Mouse (Mus musculus) embryonic facial prominence, embryonic 12.5 days (tissue): ENCODE measurements around the gene Gen1. TPM values are rescaled to one million over a fixed set of nuclear protein-coding genes. Genes with fewer than 3 reads are reported as not detected.

ENCODE experiments used
- ATAC-seq: fragments of 200-750 bp; cut with Nextera tagmentation; 2 replicates; pipeline ENCODE4 v1.8.0; 2017; ENCODE audit not compliant: insufficient number of reproducible peaks, insufficient read depth, low FRiP score, low TSS enrichment
- H3K27ac ChIP-seq: fragments of 300-500 bp; sonication (generic); 2 replicates; pipeline ENCODE4 v1.5.1; 2016; ENCODE audit warnings: mild to moderate bottlenecking
- H3K27me3 ChIP-seq: fragments of 300-500 bp; sonication (generic); 2 replicates; pipeline ENCODE4 v1.6.1; 2016; ENCODE audit warnings: mild to moderate bottlenecking, moderate library complexity
- H3K36me3 ChIP-seq: fragments of 300-500 bp; sonication (generic); 2 replicates; pipeline ENCODE4 v1.6.1; 2016; ENCODE audit warnings: mild to moderate bottlenecking
- H3K4me1 ChIP-seq: fragments of 300-500 bp; sonication (generic); 2 replicates; pipeline ENCODE4 v1.6.1; 2016
- H3K4me2 ChIP-seq: fragments of 300-500 bp; sonication (generic); replicated peaks from 2 replicates; pipeline ENCODE4 v1.6.1; 2016; ENCODE audit warnings: mild to moderate bottlenecking, moderate library complexity
- H3K4me3 ChIP-seq: fragments of 300-500 bp; sonication (generic); 2 replicates; pipeline ENCODE4 v1.5.1; 2016; ENCODE audit warnings: mild to moderate bottlenecking
- H3K9ac ChIP-seq: fragments of 300-500 bp; sonication (generic); 2 replicates; pipeline ENCODE4 v1.6.1; 2016; ENCODE audit warnings: mild to moderate bottlenecking, moderate library complexity
- H3K9me3 ChIP-seq: fragments of 300-500 bp; sonication (generic); 2 replicates; pipeline ENCODE4 v1.6.1; 2016; ENCODE audit warnings: mild to moderate bottlenecking, moderate library complexity
- WGBS: fragments of 180-500 bp; shearing (Covaris S2); methylation state at CpG from one replicate; pipeline ENCODE4 v1.1.7; 2016; 5-methylcytosine and 5-hydroxymethylcytosine counted together
- microRNA-seq: library from miRNA; unstranded; fragments of <30 nt; microRNA quantifications from one replicate; pipeline ENCODE4, GENCODE M21; 2017
- polyA plus RNA-seq: library from polyadenylated mRNA; unstranded; fragments of >200 nt; fragmentation: Nextera tagmentation; extraction: Ambion mirVana; gene quantifications from 2 replicates; pipeline ENCODE4 v1.2.1, GENCODE M21; 2016

Gene Gen1
- polyA plus RNA-seq, 1 experiment from 2014 or later: 13.2 TPM

GRCm38 (mm10) chr12:11203694-11204665, 61.6 kb downstream of the Gen1 start:
- H3K4me1 ChIP-seq: no peaks in the 10 kb centered on the region
- H3K27ac ChIP-seq: no peak overlapping the region
- no peak overlapping the region for H3K4me3 ChIP-seq
- 70% methylated on average over 18 of the region's 18 CpGs for WGBS
- no peaks in the 10 kb centered on the region for H3K9me3 ChIP-seq
- H3K4me2 ChIP-seq: no peak overlapping the region
- H3K36me3 ChIP-seq: no peaks in the 10 kb centered on the region
- ATAC-seq: no peak
- no peaks in the 10 kb centered on the region for H3K27me3 ChIP-seq
- no peak overlapping the region for H3K9ac ChIP-seq

- Histone ChIP-seq H3K4me2 (no peak overlapping the region), H3K9me3 (no peaks in the 10 kb centered on the region), H3K27me3 (no peaks in the 10 kb centered on the region), H3K36me3 (no peaks in the 10 kb centered on the region), H3K27ac (no peak overlapping the region), H3K9ac (no peak overlapping the region), H3K4me3 (no peak overlapping the region), H3K4me1 (no peaks in the 10 kb centered on the region)
- 89% methylated on average over 8 of the region's 8 CpGs for WGBS
- no peak for ATAC-seq
Observed at GRCm38 (mm10) chr12:11202476-11202875, 63.1 kb downstream of the Gen1 start.

- no peak overlapping the region for H3K4me3 ChIP-seq
- WGBS: 93% methylated on average over 12 of the region's 12 CpGs
- no peak for ATAC-seq
Observed at GRCm38 (mm10) chr12:11200711-11201110, 64.9 kb downstream of the Gen1 start.

GRCm38 (mm10) chr12:11198551-11198950, 67.0 kb downstream of the Gen1 start:
- ATAC-seq: no peak
- Histone ChIP-seq H3K9me3 (no peaks in the 10 kb centered on the region), H3K27me3 (no peaks in the 10 kb centered on the region), H3K4me2 (no peak overlapping the region), H3K4me1 (no peaks in the 10 kb centered on the region), H3K36me3 (no peaks in the 10 kb centered on the region), H3K9ac (no peak overlapping the region), H3K27ac (no peak overlapping the region), H3K4me3 (no peak overlapping the region)
- WGBS: 28% methylated on average over 2 of the region's 2 CpGs

More at GRCm38 (mm10) chr12:11200711-11201110, 64.9 kb downstream of the Gen1 start:
- Histone ChIP-seq H3K4me2 (no peak overlapping the region), H3K27ac (no peak overlapping the region), H3K9me3 (no peaks in the 10 kb centered on the region), H3K9ac (no peak overlapping the region), H3K27me3 (no peaks in the 10 kb centered on the region), H3K36me3 (no peaks in the 10 kb centered on the region), H3K4me1 (no peaks in the 10 kb centered on the region)

- 46% methylated on average over 4 of the region's 4 CpGs for WGBS
- no peak overlapping the region for H3K4me2 ChIP-seq
- H3K36me3 ChIP-seq: no peaks in the 10 kb centered on the region
- no peak for ATAC-seq
- H3K4me3 ChIP-seq: no peak overlapping the region
- no peaks in the 10 kb centered on the region for H3K9me3 ChIP-seq
- no peaks in the 10 kb centered on the region for H3K4me1 ChIP-seq
- no peaks in the 10 kb centered on the region for H3K27me3 ChIP-seq
- H3K27ac ChIP-seq: no peak overlapping the region
- H3K9ac ChIP-seq: no peak overlapping the region
Observed at GRCm38 (mm10) chr12:11198026-11198425, 67.6 kb downstream of the Gen1 start.

GRCm38 (mm10) chr12:11196830-11197229, 68.8 kb downstream of the Gen1 start:
- no peak overlapping the region for H3K27ac ChIP-seq
- H3K4me1 ChIP-seq: no peaks in the 10 kb centered on the region
- H3K4me2 ChIP-seq: no peak overlapping the region
- ATAC-seq: no peak
- H3K4me3 ChIP-seq: no peak overlapping the region
- WGBS: 46% methylated on average over 5 of the region's 5 CpGs
- H3K9ac ChIP-seq: no peak overlapping the region
- H3K9me3 ChIP-seq: no peaks in the 10 kb centered on the region
- no peaks in the 10 kb centered on the region for H3K36me3 ChIP-seq
- H3K27me3 ChIP-seq: no peaks in the 10 kb centered on the region

GRCm38 (mm10) chr12:11196142-11196597, 69.4 kb downstream of the Gen1 start:
- H3K36me3 ChIP-seq: no peaks in the 10 kb centered on the region

GRCm38 (mm10) chr12:11195031-11195430, 70.6 kb downstream of the Gen1 start:
- no peak for ATAC-seq
- H3K36me3 ChIP-seq: no peaks in the 10 kb centered on the region
- 80% methylated on average over 1 of the region's 1 CpGs for WGBS
- no peaks in the 10 kb centered on the region for H3K4me1 ChIP-seq
- H3K9me3 ChIP-seq: no peaks in the 10 kb centered on the region
- no peak overlapping the region for H3K9ac ChIP-seq
- H3K4me2 ChIP-seq: no peak overlapping the region
- no peaks in the 10 kb centered on the region for H3K27me3 ChIP-seq
- H3K4me3 ChIP-seq: no peak overlapping the region
- H3K27ac ChIP-seq: no peak overlapping the region

More at GRCm38 (mm10) chr12:11196142-11196597, 69.4 kb downstream of the Gen1 start:
- Histone ChIP-seq H3K9me3 (no peaks in the 10 kb centered on the region), H3K4me1 (no peaks in the 10 kb centered on the region), H3K9ac (no peak overlapping the region), H3K27ac (no peak overlapping the region), H3K27me3 (no peaks in the 10 kb centered on the region), H3K4me2 (peak overlapping the region; percentile 43), H3K4me3 (no peak overlapping the region)
- ATAC-seq: no peak
- 10% methylated on average over 19 of the region's 19 CpGs for WGBS

Small RNAs within 50 kb of the gene (microRNA-seq; reads per million reads assigned to microRNA genes)
- not detected for gene Mir7675

Other genes with a start within 250 kb of the Gen1 start
- gene Kcns3, start 114.7 kb downstream of the Gen1 start, polyA plus RNA-seq: 0.93 and 1.2 TPM in 2 replicates
- not detected in 2 replicates for gene Msgn1, start 56.8 kb downstream of the Gen1 start, polyA plus RNA-seq
- 145 and 152 TPM in 2 replicates for gene Smc6, start 85 bp upstream of the Gen1 start, polyA plus RNA-seq
- gene Vsnl1, start 170.8 kb upstream of the Gen1 start, polyA plus RNA-seq: 1.1 and 2.2 TPM in 2 replicates
- 0.77 and 0.85 TPM in 2 replicates for gene Rad51ap2, start 190.3 kb upstream of the Gen1 start, polyA plus RNA-seq